Mouse (Mus musculus): Measurements from ENCODE around the gene Tm9sf1.

The Tm9sf1 gene

GRCm38 (mm10) chr14:55629312-55629711, 14.3 kb downstream of the Tm9sf1 start:
- peak; percentile 31 for DNase-seq

DNA sequence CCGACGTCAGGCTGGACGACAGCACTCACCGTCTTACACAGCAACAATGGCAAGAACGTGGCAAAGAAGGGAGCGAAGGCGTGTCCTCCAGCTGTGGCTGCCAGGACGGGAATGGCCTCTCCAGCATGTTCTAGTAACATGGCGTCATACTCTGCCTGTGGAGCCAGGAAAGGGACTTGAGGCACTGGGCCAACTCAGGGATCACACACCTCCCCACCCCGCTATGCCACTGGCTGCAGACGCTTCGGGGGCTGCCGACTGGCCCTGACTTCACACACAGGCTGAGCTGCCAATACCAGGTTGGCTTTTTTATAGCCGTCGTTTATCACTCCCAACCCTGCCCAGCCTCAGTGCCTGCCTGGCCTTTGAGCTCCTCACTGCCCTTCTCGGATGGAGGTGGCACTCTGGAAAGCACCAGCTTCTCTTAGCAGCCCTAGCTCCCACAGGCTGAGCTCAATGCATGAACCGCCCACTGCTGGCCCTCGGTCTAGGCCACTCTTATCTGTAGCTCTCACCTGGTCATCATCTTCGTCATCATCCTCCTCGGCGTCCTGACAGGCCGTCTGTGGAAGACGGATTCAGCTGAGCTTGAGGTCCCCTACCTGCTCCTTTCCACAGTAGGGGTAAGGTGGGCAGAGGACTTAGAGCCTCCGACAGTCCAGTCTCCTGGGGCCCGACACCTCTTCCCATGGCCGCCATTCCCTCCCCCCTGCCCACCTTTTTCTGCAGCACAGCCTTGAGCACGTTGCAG, 15.4 kb downstream of the Tm9sf1 start:
- no peak for DNase-seq

DNA sequence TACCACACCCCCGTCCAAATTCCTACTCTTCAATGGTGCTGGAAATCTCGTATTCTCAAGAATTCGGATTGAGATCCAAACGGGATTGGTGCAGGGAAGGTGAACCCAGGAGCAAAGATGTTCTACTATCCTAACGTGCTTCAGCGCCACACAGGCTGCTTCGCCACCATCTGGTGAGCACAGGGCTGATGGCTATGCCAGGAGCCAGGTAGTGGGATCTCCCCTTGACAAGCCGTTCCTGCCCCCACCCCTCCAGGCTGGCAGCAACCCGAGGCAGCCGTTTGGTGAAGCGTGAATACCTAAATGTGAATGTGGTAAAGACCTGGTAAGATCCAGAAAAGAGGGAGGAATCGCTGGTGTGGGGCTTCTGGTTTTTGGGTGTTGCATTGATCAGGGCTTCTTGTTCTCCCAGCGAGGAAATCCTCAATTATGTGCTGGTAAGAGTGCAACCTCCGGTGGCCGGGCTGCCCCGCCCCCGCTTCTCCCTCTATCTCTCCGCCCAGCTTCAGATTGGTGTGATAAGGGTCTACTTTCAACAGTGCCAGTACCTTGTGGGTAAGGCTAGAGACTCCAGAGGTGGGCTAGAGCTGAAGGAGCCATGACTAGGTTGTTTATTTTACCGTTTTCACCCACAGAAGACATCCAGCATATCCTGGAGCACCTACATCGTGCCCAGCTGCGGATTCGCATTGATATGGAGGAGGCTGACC, 25.0 kb downstream of the Tm9sf1 start:
- no peak for DNase-seq

GRCm38 (mm10) chr14:55617822-55618221, 25.8 kb downstream of the Tm9sf1 start, which contains the start of gene Rec8:
Gene Rec8, plus strand, starts transcription at chr14:55618037.
- DNase-seq = peak; percentile 79

- DNase-seq = no peak
These were observed 26.8 kb downstream of the Tm9sf1 start for GRCm38 (mm10) chr14:55616844-55617243.

GRCm38 (mm10) chr14:55615876-55616275, 27.7 kb downstream of the Tm9sf1 start:
- DNase-seq = no peak

DNA sequence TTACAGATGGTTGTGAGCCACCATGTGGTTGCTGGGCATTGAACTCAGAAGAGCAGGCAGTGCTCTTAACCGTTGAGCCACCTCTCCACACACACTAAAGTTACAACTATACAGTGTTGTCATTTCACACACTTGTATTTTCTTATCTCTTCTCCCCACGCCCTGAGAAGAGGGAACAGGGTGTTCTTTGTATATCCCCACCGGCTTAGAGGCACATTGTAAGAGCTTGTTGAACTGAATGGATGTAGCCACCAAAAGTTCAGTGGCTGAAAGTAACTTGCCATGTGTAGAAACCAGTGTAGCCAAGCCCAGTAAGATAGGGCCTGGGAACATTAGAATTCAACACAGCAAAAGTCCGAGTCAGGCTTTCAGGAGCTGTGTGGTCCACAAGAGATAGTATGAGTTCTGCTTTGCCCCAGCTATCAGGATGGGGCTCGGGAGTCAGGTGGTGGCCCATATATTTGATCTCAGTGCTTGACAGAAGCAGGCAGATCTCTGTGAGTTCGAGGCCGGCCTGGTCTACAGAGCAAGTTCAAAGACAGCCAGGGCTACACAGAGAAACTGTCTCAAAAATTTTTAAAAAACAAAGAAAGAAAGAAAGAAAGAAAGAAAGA, 28.9 kb downstream of the Tm9sf1 start:
- DNase-seq = no peak

DNA sequence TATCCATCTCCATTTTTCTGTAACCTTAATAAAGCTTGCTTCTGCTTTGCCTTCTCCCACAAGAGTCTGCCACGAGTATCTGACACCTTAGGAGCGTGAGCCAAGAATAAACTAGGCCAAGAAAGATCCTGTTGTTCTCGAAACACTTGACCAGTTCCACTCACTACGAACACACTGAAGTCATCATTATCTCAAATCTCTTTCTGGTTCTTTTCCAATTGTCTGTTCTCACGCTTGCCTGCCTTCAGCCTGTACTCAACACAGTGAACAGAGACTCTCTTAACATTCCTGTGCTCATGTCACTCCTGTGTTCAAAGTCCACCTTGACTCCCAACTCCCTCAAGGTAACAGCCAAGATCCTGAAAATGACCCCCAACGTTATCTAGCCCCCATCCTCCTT, 30.3 kb downstream of the Tm9sf1 start:
- no peak for DNase-seq

DNA sequence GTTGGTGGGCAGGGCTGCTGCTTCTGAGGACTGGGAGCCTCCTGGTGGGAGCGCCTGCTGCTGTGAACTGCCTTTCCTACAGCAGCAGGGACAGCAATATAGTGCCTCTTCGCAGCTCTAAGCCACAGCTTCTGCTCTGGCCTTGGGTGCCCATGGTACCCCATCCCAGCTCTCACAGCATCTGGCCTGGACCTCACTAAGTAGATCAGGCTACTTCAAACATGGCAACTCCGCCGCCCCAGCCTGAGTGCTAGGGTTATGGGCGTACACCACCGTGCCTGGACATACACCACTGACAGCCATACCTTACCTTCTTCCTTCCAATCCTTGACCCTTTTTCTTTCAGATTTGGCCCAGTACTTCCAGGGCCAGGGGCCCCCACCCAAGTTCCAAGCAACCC, 35.3 kb downstream of the Tm9sf1 start:
- no peak for DNase-seq

- DNase-seq = no peak
These were observed 37.7 kb downstream of the Tm9sf1 start for GRCm38 (mm10) chr14:55605743-55606459.

GRCm38 (mm10) chr14:55604823-55605222, 38.8 kb downstream of the Tm9sf1 start:
- DNase-seq = no peak

- peak; percentile 87 for DNase-seq
These were observed 39.7 kb downstream of the Tm9sf1 start for GRCm38 (mm10) chr14:55603633-55604576.

DNA sequence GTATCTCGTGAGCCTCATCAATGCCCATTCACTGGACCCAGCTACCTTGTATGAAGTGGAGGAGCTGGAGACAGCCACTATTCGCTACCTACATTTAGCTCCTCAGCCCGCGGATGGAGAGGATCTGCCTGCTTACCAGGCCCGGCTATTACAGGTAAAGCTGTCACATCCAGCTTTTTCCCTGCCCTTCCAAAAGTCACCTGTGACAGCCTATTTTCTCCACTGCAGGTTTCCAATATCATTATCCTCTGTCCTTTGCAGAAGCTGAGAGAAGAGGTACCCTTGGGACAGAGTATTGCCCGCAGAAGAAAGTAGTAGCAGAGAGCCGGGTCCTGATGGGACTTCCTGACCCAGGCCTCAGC, 40.4 kb downstream of the Tm9sf1 start, which contains the start of gene Irf9:
Gene Irf9, plus strand, starts transcription at position 301 of the 362 bp plus-strand sequence.
- no peak for DNase-seq

- DNase-seq = no peak
These were observed 44.9 kb downstream of the Tm9sf1 start for GRCm38 (mm10) chr14:55598521-55599390.

GRCm38 (mm10) chr14:55596036-55596690, 47.4 kb downstream of the Tm9sf1 start:
- DNase-seq = no peak

GRCm38 (mm10) chr14:55592226-55592625, 51.4 kb downstream of the Tm9sf1 start:
- no peak for DNase-seq

DNA sequence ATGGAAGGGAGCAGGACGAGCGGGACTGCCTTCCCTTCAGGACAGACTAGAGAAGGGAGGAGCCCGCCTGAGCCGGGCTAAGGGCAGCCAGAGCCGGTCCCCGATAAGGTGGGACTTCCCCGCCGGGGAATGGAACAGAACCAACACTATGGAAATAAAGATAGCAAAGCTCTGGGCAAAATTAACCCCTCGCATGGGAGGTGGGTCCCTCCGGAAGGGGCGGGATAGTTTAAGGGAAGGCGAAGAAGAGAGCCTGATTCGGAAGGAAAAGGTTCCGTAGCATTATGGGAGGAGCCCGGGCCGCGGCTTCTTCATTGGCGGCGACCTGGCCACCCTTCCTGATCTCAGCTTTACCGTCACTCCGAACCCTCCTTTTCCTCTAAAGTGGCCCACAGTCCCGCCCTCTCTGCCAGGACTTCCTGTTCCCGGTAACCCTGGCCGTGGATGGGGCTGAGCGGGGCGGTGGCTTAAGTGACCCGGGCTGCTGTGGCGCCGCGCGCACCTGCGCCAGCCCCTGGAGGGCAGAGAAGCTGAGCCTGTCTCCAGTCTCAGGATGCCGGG, 52.2 kb downstream of the Tm9sf1 start, which contains the start of gene Rnf31:
Gene Rnf31, plus strand, starts transcription at position 378 of the 561 bp plus-strand sequence.
- DNase-seq = peak; percentile 94

- DNase-seq = peak; percentile 97
These were observed 52.8 kb downstream of the Tm9sf1 start, which contains the start of gene Psme2 for GRCm38 (mm10) chr14:55590748-55591330. Gene Psme2, minus strand, starts transcription at chr14:55591113.

- no peak for DNase-seq
These were observed 53.7 kb downstream of the Tm9sf1 start for GRCm38 (mm10) chr14:55589771-55590448.

Measured in embryo, embryonic 11 days (tissue).